Mouse (Mus musculus) CH12.LX (cell line): ENCODE measurements around the gene Pak4.

Source experiments
- NELFE ChIP-seq: IDR thresholded peaks from 2 replicates; pipeline ENCODE4 v1.6.1; 2011; ENCODE audit warnings: low read depth, low read length, improper control_type of control experiment
- ZMIZ1 ChIP-seq: IDR thresholded peaks from 2 replicates; pipeline ENCODE4 v1.6.1; 2012; ENCODE audit warnings: low read depth, mild to moderate bottlenecking, inconsistent platforms, low read length, improper control_type of control experiment

DNA sequence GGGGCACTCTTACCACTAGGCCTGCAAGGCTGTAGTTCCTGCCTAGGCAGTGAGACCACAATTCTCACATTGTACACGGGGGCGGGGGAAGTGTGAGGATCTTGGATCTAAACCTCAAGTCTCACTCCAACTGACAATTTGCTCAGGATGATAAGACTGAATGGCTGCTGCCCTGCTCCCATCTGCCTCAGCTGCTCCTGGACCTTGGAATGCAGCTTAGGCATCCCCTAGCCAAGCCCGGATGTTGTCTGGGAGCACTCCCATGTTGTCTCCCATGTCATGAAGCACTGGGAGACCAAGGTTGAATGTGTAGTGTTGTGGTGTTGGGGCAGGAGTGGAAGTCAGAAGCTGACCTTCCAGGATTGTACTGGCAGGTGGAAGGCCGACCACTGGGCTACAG lies 30.4 kb downstream of the Pak4 start:
- TF ChIP-seq ZMIZ1 (no peak), NELFE (no peak)
